Mouse (Mus musculus) embryo, embryonic 11.5 days (tissue): ENCODE measurements around the gene Tdp1.
"Not testable (repeated sequence)": the region's sequence is repeated elsewhere in the genome, so short reads cannot be mapped to it uniquely, and the experiment has no call there.

Experiments used
- DNase-seq: peaks from one replicate; pipeline ENCODE4 v3.0.0-alpha.2; 2012; ENCODE audit warnings: low read depth, low spot score

The Tdp1 gene

GRCm38 (mm10) chr12:99958068-99959060 lies 74.0 kb downstream of the Tdp1 start:
- no peak for DNase-seq

- no peak for DNase-seq
These were observed 75.0 kb downstream of the Tdp1 start for GRCm38 (mm10) chr12:99959291-99959690.

- DNase-seq, result no peak
These were observed 75.6 kb downstream of the Tdp1 start for GRCm38 (mm10) chr12:99959930-99960329.

- no peak for DNase-seq
These were observed 76.4 kb downstream of the Tdp1 start for GRCm38 (mm10) chr12:99960675-99961074.

- DNase-seq, result peak; percentile 63
These were observed 80.2 kb downstream of the Tdp1 start, which contains the start of gene Kcnk13 for GRCm38 (mm10) chr12:99964301-99965202. Gene Kcnk13, plus strand, starts transcription at chr12:99964499.

DNA sequence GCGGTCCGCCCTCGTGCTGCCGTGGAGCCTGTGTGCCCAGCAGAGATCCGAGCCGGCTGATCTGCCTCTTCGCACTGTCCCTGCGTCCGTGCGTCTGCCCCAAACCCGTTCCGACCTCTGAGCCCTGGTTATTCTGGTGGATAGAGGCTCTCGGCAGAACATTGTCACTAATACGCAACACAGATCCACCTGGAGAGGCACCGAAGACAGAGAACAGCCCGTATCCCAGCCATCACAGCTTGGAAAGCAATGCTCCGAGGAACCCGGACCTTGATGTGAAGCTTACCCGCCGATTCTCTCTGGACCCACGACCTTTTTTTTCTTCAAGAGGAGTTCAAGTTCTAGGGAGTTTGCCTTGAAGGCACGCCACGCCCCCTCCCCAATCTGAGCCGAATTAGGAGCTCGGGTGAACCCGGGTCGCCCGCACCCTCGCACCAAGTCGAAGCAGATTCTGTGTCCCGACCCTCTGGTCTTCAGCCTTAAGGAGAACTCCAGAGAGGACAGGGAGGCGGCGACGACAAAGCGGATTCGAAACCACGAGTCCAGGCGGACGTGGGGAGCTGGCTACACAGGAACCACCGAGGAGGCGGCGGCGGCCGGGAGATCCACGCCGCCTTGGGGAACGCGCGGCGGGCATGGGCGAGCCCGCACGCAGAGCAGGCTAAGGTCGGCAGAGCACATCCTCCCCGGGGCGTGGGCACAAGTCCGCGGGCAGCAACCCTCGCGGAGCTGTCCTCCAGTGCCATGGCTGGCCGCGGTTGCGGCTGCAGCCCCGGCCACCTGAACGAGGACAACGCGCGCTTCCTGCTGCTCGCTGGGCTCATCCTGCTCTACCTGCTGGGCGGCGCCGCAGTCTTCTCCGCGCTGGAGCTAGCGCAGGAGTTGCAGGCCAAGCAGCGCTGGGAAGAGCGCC lies 81.1 kb downstream of the Tdp1 start:
- no peak for DNase-seq

DNA sequence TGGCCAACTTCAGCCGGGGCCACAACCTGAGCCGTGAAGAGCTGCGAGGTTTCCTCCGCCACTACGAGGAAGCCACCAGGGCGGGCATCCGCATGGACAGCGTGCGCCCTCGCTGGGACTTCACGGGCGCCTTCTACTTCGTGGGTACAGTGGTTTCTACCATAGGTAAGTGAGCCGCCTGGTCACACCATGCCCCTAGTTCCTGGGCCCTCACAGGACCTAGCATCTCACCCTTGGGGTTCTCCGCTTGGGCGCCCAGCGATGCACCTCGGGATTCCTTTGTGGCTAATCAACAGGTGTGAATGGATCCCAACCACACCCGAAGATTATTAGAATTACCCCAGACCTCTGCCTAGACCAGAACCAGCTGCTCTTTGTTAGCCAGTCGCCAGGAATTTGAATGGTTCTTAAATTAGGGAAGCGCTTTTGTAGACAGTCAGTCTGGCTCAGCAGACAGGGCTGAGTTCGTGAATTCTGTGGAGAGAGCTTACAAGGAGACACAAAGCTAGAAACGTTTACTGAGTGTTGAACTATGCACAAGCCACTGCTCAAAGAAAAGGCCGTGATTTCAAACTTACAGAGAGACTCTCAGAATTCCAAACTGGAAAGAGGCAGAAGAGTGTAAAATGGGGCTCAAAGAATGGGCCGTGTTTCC lies 81.9 kb downstream of the Tdp1 start:
- no peak for DNase-seq

GRCm38 (mm10) chr12:99966881-99967363 lies 82.6 kb downstream of the Tdp1 start:
- no peak for DNase-seq

DNA sequence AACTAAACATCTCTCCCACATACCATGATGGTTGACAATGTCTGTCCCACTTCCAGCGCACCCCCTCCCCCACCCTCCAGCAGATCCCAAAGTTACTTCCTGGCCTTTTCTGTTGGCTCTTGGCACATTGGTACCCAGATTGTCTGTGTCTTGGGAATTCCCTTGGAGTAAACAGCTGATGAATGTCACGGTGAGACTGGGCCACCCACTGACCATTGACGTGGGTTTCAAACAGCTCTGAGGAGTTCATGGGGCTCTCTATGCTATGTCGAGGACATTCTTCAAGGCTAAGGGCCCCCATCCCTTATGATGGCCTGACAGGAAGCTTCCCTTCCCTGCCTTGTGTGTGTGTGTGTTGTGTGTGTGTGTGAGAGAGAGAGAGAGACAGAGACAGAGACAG lies 85.6 kb downstream of the Tdp1 start:
- no peak for DNase-seq

DNA sequence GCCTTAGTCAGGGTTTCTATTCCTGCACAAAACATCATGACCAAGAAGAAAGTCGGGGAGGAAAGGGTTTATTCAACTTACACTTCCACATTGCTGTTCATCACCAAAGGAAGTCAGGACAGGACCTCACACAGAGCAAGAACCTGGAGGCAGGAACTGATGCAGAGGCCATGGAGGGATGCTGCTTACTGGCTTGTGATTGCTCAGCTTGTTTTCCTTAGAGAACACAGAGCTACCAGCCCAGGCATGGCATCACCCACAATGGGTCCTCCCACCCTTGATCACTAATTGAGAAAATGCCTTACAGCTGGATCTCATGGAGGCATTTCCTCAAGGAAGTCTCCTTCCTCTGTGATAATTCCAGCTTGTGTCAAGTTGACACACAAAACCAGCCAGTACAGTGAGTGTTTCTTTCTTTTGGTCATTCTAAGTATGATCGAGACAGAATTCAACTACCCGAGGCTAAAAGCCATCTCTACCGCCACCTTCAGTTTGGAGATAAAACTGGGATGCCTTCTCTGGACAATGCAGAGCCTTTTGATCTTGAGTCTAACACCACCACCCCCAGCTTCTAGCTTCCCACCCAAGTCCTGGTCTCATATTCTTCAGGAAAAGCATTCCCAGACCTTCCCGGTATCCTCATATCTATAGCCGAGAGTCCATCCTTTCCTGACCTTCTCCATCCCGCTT lies 87.0 kb downstream of the Tdp1 start:
- not testable (repeated sequence) for DNase-seq

DNA sequence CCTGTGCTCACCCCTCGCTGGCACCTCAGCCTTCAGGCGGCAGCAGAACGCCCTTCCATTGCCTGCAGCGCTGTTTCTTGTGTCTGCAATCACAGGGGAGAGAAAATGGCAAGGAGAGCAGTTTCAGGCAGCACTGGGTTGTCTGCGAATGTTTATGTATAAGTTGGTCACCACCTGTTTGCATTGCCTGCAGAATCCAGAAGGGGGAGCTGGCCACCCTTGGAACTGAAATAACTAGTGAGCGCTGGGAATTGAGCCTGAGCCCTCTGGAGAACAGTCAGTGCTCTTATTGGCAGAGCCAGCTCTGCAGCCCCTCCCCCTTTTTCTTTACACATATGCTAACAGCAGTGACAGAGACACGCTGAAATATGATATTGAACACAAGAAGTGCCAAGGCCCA lies 88.5 kb downstream of the Tdp1 start:
- no peak for DNase-seq

GRCm38 (mm10) chr12:99973659-99974058 lies 89.3 kb downstream of the Tdp1 start:
- no peak for DNase-seq

GRCm38 (mm10) chr12:99979541-99979940 lies 95.2 kb downstream of the Tdp1 start:
- no peak for DNase-seq

DNA sequence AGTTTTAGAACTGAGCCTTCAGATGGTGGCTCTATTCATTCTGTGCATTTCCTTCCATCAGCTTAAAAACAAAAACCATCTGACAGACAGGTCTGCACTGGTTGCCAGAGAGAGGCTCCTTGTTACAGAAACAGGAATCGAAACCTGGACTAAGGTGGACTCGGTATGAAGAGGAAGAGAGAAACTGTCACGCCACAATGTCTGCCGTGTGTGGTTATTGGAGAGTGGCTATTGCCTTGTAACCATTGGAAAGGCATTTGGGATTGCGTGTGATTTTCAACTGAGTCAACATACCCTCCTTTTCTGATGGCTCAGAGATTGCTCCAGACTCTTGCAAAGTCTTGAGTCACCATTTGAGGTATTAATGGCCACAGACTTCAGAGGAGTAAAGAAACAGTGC lies 102.5 kb downstream of the Tdp1 start:
- no peak for DNase-seq

DNA sequence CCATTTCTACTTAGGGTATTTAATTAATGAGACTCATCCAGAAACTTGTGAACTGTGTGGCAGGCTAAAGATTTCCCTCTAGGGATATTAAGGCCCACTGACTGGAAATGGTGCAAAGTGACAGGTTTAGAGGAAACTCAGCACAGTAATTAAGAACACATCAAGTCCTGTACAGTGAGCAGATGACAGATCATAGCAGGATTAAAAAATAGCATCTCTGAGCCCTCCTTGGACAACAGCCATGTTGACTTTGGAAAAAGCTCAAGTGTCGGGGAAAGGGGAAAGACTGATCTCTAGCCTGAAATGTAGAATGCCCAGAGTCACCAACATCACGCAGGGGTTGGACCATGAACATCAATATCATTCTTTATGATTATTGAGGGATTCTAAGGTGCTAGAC lies 103.8 kb downstream of the Tdp1 start:
- no peak for DNase-seq

- DNase-seq, result no peak
These were observed 108.1 kb downstream of the Tdp1 start for GRCm38 (mm10) chr12:99992362-99992862.

- no peak for DNase-seq
These were observed 109.0 kb downstream of the Tdp1 start for GRCm38 (mm10) chr12:99993146-99993890.

- DNase-seq, result no peak
These were observed 111.6 kb downstream of the Tdp1 start for GRCm38 (mm10) chr12:99995951-99996350.

- no peak for DNase-seq
These were observed 115.4 kb downstream of the Tdp1 start for GRCm38 (mm10) chr12:99999726-100000125.
